Mouse (Mus musculus) hindlimb bud, embryonic 11.5 days (tissue): ENCODE data around the gene Eif3k.

Source experiments
- DNase-seq: peaks from one replicate; pipeline ENCODE4 v3.0.0-alpha.2; 2012; ENCODE audit warnings: low read depth, low spot score; ENCODE audit errors: extremely low spot score

The Eif3k gene

GRCm38 (mm10) chr7:28960354-28961046 is 21.2 kb downstream of the Eif3k start:
- DNase-seq = no peak

- no peak for DNase-seq
Observed at GRCm38 (mm10) chr7:28959505-28960045, 22.1 kb downstream of the Eif3k start.

GRCm38 (mm10) chr7:28958770-28959169 is 22.9 kb downstream of the Eif3k start:
- no peak for DNase-seq

GRCm38 (mm10) chr7:28957997-28958725 is 23.5 kb downstream of the Eif3k start:
- DNase-seq = no peak

GRCm38 (mm10) chr7:28957286-28957685 is 24.4 kb downstream of the Eif3k start:
- DNase-seq = no peak

- DNase-seq = no peak
Observed at GRCm38 (mm10) chr7:28956270-28956669, 25.4 kb downstream of the Eif3k start.

GRCm38 (mm10) chr7:28955295-28955897 is 26.3 kb downstream of the Eif3k start:
- no peak for DNase-seq

GRCm38 (mm10) chr7:28954773-28955172 is 26.9 kb downstream of the Eif3k start:
- no peak for DNase-seq

GRCm38 (mm10) chr7:28953476-28954376 is 27.9 kb downstream of the Eif3k start:
- DNase-seq = no peak

GRCm38 (mm10) chr7:28952786-28953185 is 28.9 kb downstream of the Eif3k start:
- DNase-seq = no peak

- no peak for DNase-seq
Observed at GRCm38 (mm10) chr7:28951764-28952163, 29.9 kb downstream of the Eif3k start.

- no peak for DNase-seq
Observed at GRCm38 (mm10) chr7:28950346-28951037, 31.2 kb downstream of the Eif3k start.

GRCm38 (mm10) chr7:28949298-28949697 is 32.4 kb downstream of the Eif3k start:
- no peak for DNase-seq

- DNase-seq = no peak
Observed at GRCm38 (mm10) chr7:28948746-28949145, 32.9 kb downstream of the Eif3k start.

- DNase-seq = no peak
Observed at GRCm38 (mm10) chr7:28946271-28946610, 35.4 kb downstream of the Eif3k start.

GRCm38 (mm10) chr7:28945416-28946270 is 36.0 kb downstream of the Eif3k start:
- no peak for DNase-seq

GRCm38 (mm10) chr7:28944756-28945415 is 36.8 kb downstream of the Eif3k start:
- no peak for DNase-seq

- DNase-seq = no peak
Observed at GRCm38 (mm10) chr7:28943451-28944180, 38.0 kb downstream of the Eif3k start.
